Mouse (Mus musculus) mouse embryonic stem cell (cell line): ENCODE results near the gene Susd2.

Source experiments
- in situ Hi-C, 2 experiments: fragments of 300-500 bp; cut with MboI; formaldehyde crosslinking; loops; 1 replicate in 1 of 2; 3 replicates in 1 of 2; pipeline ENCODE4 v1.14.3; 2019 to 2020; ENCODE audit warnings: low sequenced_read_pairs in 2 of 2, low pct_unique_long_range_greater_than_20kb in 1 of 2, mixed read lengths in 1 of 2; ENCODE audit not compliant: unreplicated experiment in 1 of 2

The Susd2 gene

DNA sequence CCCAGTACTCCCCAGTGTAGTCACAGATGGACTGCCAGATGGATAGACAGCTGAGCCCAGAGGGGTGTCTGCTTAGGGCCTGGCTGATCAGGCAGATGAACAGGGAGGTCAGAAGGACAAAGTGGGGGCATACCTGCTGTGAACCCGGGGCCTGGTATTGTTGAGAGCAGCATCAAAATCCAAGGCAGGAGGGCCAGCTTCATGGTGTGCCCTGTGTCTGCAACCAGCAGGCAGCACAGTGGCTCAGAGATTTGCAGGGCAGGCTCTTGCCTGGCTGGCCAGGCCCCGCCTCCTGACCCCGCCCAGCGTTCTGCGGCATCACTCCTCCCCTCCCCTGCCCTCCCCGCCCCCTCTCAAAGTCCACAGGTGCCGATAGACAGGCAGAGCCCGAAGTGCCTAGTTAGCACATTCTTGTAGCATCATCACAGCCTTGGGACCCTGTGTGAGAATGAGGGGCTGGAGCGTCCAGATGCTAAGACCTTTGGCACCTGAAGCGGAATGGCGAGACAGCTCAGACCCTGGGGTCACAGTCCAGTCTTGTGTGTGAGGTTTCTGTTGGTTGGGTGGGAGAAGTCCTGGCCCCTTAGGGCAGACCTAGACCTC, at the start of gene Susd2:
TSS of gene Susd2 (minus strand) at position 268 of the 603 bp plus-strand sequence.
- in situ Hi-C loops, result no loop called here

DNA sequence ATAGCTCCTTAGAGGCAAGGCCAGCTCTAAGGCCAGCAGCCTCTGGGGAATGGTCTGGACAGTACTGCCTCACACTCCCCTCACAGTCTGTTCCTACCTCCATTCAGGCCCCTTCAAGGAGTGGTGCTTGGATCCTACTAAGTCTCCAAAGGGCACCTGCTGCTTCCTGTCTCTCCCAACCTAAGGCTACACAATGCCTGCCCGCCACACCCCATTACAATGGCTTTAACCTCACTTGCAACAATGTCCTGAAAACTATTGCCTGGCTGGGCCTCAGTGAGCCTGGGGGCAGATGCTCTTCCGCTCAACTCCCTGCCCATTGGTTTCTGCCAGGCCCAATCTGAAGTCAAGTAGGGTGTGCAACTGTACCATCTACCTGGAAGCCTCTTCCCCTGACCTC, 44.8 kb upstream of the Susd2 start:
- in situ Hi-C loops, result no loop called here

DNA sequence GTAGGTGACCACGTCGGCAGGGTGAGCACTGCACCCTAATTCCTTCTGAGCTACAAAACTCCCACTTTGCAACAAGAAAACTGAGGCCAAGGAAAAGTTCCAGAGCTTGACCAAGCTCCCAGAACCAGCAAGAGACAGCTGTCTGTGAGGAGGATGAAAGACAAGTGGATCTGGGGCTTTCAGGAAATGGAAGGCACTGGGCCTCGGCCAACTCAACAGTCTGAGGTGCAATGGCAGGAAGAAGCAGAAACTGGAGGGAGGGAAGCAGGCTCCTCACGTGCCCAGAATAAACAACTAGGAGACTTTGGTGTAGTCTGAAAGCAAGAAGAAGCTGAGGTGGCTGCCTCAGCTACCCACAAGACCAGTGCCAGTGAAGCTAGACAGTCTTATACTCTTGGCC, 42.9 kb upstream of the Susd2 start:
- in situ Hi-C loops, result no loop called here

DNA sequence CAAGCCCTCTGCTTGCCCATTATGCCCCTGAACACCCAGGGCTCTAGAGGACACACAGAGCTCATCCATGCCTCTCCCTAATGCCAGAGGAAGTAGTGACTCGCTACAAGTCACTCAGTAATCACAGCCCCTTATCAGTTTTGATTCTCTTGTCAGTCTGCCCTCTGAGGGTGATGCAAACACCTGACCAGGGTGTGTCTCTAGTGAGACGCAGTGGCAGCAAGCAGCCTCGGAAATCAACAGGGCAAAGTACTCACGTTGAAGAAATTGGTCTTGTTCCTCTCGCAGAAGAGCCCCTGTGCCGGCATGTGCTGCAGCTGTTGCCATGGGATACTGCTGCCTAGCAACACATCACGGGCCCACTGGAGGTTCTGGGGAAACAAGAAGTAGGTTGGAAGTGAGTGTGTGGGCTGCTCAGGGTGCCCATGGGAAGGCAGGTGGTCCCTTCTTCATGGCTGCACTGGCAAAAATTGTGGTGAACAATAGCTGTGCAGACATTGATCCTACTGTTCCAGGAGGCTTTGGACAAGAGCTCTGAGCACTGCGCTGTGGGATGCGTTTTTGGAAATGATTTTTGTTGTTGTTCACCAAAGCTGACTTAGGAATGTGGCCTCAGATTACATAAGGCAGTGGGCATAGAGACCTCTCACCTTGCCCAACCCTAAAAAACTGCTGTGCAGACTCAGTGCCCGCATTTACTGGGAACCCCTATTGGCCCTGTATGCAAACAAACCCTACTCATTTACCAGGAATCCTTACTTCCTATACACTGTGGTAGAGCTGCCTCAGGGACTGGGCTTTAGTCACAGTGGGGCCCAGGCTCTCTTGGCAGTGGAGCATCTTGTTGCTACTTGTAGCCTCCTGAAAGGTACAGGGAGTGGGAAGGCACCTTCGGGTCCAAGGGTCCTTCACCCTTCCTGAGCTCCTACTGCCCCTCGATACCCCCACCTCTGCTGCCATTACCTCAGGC, 40.5 kb upstream of the Susd2 start:
- in situ Hi-C loops, result no loop called here

DNA sequence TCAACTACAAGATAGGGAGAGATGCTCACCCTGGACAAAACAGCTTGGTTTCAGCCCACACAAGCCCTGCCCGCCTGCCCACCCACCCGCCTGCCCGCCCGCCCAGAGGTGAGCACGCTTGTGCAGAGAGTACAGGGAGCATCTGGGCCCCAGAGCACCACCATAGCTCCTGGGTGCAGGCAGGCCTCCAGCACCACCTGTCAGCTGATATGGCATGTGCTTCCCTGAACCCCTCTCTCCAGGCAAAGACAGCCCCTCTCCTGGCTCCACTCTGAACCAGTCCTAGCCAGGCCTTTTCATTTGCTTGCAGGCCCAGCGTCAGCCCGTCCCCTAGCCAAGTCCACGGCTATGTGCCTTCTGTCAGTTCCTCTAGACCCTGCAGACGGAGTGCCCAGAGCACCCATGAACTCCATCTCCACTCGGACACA, 36.8 kb upstream of the Susd2 start:
- in situ Hi-C loops, result no loop called here

DNA sequence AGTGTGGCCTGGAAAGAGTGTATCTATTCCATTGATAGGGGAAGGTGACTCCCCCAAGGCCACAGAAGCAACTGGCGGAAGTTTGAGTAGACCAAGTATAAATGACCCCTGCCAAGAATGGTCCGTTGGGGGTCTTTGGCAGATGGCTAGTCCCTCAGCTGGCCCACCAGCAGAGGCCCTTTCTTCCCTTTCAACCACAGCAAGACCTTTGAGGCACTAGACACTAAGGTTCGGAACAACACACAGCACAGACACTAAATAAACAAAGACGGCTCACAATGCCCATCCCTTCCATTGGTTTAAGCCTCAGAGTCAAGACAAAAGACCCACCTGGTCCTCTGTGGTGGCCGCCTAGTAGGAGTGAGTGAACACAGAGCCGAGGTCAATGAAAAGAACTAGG, 35.4 kb upstream of the Susd2 start:
- in situ Hi-C loops, result no loop called here

DNA sequence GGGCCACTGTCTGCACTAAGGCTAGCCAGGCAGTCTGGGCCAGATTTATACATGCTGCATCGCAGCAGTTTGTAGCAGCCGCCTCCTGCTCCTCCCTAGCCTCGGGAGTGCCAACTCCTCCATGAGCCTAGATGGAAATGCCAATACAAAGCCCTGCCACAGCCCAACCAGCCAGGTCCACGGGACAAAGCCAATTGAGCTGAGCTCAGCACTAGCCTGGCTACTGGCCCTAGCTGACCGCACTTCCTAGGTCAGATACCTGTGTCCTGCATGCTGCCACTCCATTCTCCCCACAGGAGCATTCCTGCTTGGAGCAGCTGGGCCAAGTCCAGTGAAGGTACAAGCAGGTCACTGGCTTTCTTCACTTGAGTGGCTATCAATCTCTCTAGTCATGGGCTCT, 34.2 kb upstream of the Susd2 start:
- in situ Hi-C loops, result no loop called here

DNA sequence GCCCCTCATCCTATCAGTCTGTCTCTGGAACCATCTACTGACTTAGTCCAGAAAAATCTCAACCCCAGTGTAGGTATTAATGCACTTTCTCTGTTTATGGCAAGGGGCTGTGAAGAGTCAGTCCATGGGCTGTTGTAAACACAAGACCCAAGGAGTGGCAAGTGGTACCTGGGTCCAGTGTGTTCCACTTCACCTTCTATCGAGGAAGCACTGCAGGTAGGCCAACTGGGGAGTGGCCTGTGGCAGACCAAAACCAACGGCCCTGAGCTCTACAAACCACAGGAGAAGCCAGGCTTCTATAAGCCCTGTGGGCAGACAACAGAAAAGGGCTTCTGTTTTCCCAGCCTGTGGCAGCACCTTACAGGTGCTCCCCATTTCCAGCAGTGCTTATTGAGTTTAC, 33.8 kb upstream of the Susd2 start:
- in situ Hi-C loops, result no loop called here

DNA sequence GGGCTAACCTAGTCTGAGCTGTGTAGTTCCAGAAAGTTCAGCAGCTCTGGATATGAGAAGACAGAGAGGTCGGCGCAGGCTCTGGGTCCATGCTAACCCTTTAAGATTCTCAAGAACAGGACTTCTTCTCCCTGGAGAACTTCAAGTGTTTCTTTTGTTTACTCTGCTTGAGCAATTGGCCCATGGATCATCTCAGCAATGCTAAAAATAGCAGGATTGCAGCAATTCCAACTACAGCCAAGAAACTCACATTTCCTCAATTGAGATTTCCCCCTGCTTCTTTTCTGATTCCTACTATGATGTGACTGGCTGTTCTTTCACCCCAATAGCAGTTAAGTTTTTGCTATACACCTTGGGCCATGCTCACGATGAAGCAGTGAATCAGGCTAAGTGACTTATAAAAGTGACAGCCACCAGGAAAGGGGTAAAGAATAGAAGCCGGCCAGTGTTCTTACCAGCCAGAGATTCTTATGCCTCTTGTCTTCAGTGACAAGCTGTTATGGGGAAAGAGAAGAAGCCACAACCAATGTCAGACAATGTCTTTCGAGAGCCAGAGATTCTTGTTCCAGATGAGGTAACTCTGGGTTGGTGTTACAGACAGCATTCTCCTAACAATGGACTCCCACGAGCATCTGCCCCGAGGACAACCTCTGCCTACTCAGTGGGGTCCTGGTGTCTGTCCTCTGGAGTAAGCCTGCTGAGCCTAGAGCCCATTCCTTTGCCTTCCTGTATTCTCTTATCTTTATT, 33.2 kb upstream of the Susd2 start:
- in situ Hi-C loops, result no loop called here

DNA sequence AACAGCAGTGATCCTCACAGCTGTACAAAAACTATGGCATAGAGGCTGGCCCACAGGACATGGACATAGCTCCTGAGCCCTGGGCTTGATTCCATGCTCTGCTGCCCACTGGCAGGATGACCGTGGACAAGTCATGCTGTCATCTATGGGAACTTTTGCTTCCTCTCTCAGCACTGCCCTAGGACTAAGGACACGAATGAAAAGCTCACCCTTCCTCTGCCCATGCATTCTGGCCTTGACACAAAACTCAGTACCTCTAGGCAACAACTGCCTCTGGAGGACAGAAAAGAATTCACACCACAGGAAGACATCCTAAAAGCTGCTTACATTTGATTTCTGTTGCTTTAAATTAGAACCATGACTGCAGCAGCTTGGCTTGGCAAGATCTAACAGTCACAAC, 32.5 kb upstream of the Susd2 start:
- in situ Hi-C loops, result no loop called here

DNA sequence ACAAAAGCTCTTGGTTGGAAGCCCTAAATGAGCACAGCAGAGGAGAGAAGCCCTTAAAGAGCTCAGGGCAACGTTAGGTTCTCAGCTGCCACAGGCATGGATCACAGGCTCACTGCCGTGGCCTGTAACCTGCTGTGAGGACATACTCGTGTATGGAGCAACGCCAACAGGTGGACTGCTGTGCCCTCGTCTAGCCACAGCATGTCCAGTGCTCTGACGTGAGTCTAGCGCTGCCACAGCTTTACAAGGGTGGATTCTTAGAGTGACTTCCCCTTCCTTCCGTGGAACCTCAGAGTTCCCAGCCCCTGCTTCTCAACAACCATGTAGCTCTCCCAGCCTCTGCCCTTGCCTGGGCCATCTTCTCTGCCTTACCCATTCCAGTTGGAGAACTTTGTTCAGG, 31.8 kb upstream of the Susd2 start:
- in situ Hi-C loops, result no loop called here

DNA sequence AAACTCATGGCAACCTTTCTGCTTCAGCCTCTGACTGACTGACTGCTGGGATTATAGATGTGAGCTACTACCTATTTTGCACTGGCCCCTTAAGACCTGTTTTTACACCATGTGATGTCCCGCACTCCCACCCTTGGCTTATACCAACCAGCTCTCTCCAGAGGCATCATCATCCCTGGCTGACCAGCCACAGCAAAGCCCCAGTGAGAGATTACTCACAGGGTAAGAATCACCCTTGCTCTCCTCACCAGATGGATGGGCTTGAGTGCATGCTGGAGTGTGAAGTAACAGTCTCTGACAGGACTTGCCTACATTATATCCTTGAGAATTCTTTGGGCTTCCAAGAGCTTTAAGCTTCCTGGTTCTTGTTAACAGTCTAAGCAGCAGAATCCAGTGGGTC, 26.1 kb upstream of the Susd2 start:
- in situ Hi-C loops, result no loop called here

DNA sequence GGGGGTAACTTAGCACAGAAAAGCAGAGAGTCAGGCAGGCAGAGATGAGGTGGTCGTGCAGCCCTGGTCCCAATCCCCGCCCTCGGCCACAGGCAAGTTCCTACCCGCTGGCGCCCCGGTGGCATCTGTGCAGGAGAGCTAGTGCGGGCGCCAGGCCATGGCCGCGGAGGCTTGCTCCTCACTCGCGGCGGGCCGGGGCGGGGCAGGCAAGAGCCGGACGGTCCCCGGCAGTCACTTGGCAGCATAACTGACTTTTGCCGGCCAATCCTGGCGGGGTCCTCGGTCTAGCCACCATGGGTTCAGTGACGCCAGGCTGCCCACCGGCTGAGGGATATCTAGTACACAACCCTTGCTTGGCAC, 24.1 kb upstream of the Susd2 start:
- in situ Hi-C loops, result no loop called here

DNA sequence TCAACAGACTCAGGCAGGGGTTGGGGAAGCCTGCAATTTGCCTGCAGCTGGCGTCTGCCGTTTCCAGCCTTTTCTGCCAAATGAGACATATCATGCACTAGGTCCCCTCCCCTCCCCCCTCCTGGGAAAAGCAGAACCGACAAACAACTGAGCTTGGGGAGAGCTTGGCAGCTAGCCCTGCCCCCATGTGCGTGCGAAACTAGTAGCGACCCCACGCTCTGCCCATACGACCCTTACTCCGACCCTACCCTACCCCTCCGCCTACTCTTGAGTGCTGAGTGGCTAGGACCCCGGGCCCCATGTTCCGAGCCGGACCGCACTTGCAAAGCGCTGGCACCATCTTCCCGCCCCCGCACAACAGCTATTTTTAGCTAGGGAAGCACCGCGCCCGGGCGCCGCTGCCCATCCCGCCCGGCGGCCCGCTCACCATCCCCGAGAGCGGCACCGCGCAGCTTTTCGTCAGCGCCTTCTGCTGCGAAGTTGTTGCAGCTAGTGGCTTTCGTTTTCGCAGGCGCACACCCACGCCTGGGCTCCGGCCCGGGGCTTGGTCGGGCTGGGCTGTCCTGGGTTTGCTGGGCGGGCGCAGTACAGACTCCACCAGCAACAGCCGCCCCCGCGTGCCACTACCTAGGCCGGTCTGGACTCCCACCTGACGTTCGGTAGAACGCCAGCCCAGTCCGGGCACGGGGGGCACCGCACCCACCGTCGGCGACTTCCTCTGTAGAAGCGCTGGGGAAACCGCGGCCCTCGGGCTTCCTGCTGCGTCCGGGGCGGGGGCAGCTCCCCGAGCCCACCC, 23.5 kb upstream of the Susd2 start:
- in situ Hi-C loops, result no loop called here

DNA sequence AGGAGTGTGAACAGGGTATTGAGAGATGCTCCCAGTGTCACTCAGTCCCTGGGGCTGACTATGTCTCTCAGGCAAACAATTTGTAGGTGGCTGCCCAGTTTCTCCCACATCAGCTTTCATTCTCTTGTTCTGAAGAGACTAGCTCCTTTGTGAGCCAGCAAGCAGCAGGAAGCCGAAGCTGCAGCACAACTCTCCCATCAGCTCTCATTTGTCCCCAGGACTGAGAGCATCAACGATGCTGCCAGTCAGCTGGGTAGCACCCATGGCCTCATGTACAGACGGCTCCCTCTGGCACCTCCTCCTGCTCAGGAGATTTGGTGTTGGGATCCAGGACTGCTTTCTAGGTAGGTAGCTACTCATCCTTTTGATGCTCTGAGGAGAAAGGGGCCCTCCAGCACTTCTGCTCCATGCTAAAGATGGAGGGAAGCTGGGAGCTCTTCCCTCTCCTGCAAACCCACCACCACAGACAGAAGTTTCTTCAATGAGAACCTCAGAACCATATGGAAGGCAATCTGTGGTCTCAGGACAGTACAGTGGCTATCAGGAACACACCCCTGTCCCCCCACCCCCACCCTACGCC, 22.7 kb upstream of the Susd2 start:
- in situ Hi-C loops, result no loop called here

DNA sequence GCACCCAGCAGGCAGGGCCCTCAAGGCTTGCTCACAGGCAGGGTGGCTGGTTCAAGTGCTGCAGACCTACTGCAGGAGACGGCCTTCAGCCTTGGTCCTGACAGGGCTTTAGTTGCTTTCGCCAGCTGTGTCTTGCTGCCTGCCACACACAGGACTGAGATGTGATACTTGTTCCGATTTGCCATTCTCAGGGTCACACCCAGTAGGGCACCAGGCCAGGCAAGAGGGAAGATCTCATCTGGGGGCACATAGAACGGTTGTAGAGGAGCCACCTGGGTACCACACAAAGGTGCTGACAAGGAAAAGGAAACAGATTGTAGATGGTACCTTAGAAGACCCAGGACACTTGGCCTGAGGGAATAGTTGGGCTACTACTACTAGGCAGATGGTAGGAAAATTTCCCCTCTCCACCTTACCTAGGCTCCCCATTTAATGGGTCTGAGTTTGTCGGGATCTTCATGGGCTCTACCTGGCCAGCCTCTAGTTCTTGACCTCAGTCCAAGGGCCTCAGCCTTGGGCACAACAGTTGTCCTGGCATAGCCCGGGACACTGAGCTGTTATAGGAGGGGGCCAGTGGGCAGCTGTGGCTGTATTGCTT, 21.0 kb upstream of the Susd2 start:
- in situ Hi-C loops, result no loop called here

DNA sequence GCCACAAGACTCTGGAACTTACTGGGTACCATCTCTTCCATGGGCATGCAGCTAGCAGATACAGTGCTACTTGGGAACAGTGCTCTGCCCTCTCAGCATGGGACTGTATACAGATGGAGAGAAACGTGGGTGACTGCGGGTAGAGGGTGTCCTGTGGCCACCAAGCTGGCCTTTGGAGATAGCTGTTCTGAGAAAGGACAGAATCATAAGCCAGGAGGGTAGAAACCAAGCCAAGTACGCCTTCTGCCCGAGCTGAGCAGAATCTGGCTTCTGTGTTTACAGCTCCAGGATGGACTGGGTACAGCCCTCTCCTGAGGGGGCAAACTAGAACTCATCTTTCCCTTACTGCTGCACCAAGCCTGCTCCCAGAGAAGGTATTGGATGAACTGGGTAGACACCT, 18.8 kb upstream of the Susd2 start:
- in situ Hi-C loops, result no loop called here

DNA sequence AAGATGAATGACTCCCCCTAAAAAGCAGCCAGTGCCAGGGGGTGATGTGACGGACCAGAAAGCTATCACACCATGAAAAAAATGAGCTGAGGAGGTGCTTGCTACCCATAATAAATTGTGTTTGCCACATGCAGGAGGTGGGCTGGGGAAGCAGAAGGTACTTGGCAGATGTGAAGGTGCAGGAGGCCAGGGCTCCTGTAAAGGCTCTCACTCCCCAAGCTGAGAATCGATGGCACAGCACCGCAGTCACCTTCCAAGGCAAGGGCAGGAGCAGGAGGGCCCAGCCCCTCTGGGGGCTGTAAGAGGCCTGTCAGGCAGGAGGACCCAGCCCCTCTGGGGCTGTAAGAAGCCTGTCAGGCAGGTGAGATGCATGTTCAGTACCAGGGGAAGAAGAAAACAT, 18.1 kb upstream of the Susd2 start:
- in situ Hi-C loops, result no loop called here
